Mouse (Mus musculus): ENCODE measurements around the gene Card14.
"Not testable (repeated sequence)": the region's sequence is repeated elsewhere in the genome, so short reads cannot be mapped to it uniquely, and the experiment has no call there.

Gene Card14

GRCm38 (mm10) chr11:119307658-119307867, at the start of gene Card14:
Card14 (plus strand) TSS chr11:119307768.
- DNase-seq = no peak

DNA sequence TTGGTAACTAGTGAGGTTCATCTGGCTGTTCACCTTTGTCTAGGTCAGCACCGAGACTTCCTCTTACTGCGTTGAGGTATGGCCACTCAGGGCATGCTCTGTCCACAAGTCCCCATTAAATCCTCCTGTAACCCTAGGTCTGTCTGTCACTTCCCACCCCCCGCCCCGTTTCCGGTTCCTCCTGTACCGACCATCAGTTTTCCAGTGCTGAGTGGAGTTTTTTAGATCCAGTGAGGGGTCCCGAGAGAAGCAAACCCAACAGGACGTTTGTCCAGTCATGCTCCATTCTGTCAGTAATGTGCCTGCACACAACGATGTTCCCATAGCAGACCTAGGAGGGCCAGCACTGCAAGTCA, 49.4 kb upstream of the Card14 start:
- DNase-seq = no peak

GRCm38 (mm10) chr11:119258572-119259322, 48.8 kb upstream of the Card14 start:
- peak; percentile 79 for DNase-seq

GRCm38 (mm10) chr11:119259977-119260376, 47.6 kb upstream of the Card14 start:
- DNase-seq = no peak

DNA sequence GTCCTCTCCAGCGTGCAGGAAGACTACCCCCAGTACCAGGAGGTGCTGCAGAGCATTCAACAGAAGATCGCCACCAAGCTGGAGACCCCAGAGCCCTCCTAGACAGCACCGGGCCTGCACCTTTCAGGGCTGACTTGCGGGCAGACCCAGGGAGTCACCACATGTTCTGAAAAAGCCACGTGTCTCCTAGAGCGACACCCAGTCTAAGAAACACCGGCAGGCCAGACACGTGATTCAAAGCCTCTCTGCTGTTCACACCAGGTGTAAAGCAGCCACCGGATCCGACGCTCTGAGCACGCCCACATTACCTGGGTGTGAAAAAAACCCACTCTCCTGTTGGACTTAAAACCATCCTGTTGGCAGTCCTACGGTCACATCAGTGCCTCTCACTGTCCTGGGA, 43.2 kb upstream of the Card14 start:
- no peak for DNase-seq

- DNase-seq = peak; percentile 6
These were observed 41.8 kb upstream of the Card14 start for GRCm38 (mm10) chr11:119265811-119266210.

DNA sequence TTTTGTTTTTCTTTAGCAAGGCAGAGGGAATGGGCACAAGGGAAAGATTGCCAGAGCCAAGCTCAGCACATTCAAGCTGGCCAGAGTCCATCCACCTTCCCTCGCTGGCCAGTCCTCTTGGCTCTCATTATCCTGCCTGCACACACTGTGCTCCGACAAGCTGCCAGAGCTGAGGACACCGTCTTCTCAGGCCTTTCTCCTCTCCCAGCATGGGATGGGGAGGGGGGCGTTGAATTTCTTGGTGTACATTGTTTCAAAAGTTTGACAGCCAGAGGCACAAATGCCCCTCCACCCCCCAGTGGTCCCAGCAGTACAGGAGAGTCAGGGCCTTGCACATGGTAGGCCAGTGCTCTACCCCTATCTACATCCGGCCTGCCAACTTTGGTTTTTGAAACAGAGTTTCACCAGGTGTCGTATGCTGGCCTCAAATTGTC, 40.3 kb upstream of the Card14 start:
- DNase-seq = no peak

GRCm38 (mm10) chr11:119267768-119268556, 39.6 kb upstream of the Card14 start, which contains the start of gene Gaa:
Gaa (plus strand) TSS chr11:119267887.
- DNase-seq = peak; percentile 94

DNA sequence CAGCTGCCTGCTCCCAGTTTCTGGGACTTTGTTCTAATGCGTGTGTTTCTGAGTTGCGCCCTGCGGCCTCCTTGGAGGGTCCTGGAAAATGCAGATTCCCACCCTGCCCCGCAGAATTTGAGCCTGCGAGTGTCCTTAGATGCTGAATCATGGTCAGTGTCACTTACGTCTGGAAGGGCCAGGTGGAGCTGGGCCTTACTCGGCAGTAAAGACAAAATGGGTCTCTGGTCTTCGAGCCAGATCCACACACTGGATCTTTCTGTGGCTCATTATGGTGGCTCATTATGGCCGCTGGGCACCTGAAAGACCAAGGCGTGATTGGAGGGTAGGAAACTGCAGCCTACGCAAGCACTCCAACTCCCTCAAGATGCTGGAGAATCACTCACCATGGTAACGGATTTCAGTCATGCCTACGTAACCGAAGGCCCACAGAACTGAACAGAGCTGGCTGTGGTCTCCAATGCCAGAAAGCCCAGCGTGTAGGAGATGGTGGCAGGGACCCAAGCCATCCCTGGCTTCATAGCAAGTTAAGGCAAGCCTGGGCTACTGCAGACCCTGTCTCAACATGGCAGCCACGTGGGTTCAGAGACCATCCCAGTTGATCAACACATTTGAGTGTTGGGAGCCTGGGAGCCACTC, 38.9 kb upstream of the Card14 start:
- peak; percentile 35 for DNase-seq

DNA sequence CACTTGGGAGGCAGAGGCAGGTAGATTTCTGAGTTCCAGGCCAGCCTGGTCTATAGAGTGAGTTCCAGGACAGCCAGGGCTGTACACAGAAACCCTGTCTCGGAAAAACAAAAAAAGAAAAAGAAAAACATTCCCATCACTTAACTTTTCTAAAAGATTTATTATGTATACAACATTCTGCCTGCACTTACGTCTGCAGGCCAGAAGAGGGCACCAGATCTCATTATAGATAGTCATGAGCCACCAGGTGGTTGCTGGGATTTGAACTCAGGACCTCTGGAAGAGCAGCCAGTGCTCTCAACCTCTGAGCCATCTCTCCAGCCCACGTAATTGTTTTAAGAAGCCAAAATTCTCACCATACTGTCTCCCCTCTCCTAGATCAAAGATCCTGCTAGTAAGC, 35.1 kb upstream of the Card14 start:
- DNase-seq = not testable (repeated sequence)

DNA sequence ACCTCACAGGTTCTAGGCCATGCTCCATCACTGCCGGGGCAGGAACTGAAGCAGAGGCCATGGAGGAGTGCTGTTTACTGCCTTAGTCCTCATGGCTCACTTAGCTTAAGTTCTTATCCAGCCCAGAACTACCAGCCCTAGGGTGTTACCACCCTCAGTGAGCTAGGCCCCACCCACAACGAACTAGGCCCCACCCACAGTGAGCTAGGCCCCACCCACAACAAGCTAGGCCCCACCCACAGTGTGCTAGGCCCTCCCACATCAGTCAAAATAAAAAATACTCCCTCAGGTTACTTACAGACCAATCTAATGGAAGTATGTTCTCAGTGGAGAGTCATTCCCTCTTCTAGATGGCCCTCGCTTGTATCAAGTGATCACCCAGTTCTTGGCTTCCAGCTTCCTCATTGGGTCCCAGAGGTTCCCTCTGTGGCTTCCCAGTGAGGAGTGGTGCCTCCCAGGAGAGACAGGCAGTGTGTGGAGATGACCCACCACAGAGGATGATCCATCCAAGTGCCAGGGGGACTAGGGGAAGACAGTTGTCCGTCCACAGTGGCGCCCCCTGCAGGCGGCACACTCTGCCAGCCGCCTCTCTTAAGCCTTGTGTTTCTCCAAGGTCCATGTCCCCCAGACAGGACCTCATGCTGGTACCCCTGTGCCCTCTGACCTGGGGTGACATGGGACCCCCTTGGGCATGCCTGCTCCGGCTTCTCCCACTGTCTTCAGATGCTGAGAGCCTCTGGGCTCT, 34.2 kb upstream of the Card14 start:
- DNase-seq = peak; percentile 27

DNA sequence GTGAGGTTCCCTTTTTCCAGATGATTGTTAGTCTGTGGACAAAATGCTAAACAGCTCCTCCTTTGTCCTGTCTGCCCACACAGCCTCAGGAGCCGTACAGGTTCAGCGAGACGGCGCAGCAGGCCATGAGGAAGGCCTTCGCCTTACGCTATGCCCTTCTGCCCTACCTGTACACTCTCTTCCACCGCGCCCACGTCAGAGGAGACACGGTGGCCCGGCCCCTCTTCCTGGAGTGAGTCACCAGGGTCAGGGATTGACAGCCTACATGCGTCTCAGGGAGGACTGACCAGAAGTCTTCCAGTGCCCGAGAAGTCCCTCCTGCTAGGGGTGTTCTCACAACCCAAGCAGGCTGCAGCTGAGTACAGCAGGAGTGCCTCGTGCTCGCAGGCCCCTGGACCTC, 26.5 kb upstream of the Card14 start:
- DNase-seq = no peak

GRCm38 (mm10) chr11:119285791-119286527, 21.6 kb upstream of the Card14 start:
- DNase-seq = peak; percentile 41

DNA sequence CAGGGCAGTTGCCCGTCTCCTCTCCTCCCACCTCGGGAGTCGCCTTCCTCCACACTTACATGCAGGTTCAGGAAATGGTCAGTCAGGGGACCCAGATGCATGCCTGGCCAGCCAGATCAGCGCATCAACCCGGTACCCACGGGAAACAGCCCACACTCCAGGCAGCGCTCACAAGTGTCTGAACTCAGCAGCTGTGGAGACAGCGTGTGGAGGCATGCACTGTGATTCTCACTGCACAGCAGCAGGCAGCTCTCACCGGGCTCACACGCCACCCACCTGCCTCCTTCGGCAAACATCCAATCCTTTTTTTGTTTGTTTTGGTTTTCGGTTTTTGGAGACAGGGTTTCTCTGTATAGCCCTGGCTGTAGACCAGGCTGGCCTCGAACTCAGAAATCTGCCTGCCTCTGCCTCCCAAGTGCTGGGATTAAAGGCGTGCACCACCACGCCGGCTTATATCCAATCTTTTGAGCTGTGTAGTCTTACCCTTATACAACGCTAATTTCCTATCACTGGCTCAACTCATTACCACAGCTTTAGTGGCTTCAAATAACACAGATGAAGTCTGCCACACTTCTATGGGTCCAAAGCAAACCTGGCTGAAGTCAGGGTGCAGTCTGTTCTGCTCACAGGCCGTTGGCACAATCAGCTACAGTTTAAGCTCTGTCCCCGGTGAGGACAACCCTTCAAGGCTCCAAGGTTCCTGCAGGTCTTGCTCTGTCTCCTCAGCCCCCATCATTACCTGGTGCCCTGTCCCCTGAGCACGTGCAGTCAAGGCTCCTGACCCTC, 20.2 kb upstream of the Card14 start:
- no peak for DNase-seq

DNA sequence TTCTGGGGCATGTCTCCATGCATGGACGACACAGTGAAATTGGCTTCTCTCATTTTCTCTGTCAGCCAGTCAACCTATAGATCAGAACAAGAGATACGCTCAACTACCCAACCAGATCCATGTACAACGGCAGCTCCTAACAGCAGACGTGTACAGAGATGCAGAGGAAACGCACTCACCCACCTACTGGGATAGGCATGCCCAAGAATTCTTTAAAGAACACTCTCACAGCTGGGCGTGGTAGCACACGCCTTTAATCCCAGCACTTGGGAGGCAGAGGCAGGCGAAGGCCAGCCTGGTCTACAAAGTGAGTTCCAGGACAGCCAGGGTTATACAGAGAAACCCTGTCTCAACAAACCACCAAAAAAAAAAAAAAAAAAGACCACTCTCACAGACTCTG, 14.7 kb upstream of the Card14 start:
- not testable (repeated sequence) for DNase-seq

DNA sequence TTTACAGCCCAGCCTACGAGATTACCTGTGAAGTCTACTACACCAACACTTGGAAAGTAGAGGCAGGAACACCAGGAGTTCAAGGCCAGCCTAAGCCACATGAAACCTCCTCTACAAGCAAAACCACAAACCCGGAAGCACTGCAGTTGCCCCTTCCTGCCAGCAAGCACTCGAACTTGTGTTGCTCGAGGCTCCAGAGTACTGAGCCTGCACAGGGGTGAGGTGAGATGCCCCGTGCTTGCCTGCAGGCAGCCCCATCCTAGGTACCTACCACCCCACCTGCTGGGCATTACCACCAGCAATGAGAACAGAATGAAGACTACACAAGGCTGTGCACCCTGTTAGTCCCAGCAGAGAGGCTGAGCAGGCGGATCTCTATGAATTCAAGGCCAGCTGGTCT, 9.6 kb upstream of the Card14 start:
- DNase-seq = no peak

DNA sequence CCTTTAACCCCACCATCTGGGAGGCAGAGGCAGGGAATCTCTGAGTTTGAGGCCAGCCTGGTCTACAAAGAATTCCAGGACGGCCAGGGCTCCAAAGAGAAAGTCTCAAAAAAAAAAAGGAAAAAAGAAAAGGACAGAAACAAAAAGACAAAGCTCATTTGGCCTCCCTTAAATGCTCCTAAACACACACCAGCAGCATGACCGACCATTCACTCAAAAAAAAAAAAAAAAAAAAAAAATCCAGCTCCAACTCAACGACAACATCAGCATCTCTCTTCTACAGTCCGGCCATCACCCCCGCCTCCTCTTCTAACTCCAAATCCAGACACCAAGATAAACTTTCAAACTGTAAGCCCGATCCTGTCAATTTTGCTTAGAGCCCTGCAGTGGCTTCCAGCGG, 8.7 kb upstream of the Card14 start:
- no peak for DNase-seq

- peak; percentile 99 for DNase-seq
These were observed 8.0 kb upstream of the Card14 start, which contains the start of gene Eif4a3 for GRCm38 (mm10) chr11:119299391-119300245. Eif4a3 (minus strand) TSS chr11:119300089.

- no peak for DNase-seq
These were observed 7.2 kb upstream of the Card14 start for GRCm38 (mm10) chr11:119300246-119300935.

- no peak for DNase-seq
These were observed 6.6 kb upstream of the Card14 start for GRCm38 (mm10) chr11:119300986-119301385.

Data from retina, postnatal 1 day (tissue).